Mouse (Mus musculus) cortical plate, adult 2 months (tissue): ENCODE measurements around the gene Lamb3. TPM values are rescaled to one million over a fixed set of nuclear protein-coding genes. Genes with fewer than 3 reads are reported as not detected.

Experiments
- H3K27ac ChIP-seq: fragments of 200-500 bp; 2 replicates; pipeline ENCODE4 v1.5.1; 2012; ENCODE audit warnings: low read length, control low read depth, inconsistent platforms; ENCODE audit not compliant: insufficient read depth
- H3K4me1 ChIP-seq: fragments of 200-500 bp; 2 replicates; pipeline ENCODE4 v1.6.1; 2011; ENCODE audit warnings: low read length; ENCODE audit not compliant: control insufficient read depth, insufficient read depth
- H3K4me3 ChIP-seq: fragments of 200-500 bp; 2 replicates; pipeline ENCODE4 v1.5.1; 2011; ENCODE audit warnings: mild to moderate bottlenecking, low read length, control low read depth; ENCODE audit not compliant: insufficient read depth
- CTCF ChIP-seq: fragments of 200-500 bp; IDR thresholded peaks from 2 replicates; pipeline ENCODE4 v1.5.1; 2011; ENCODE audit warnings: mild to moderate bottlenecking, control low read depth, low read length; ENCODE audit not compliant: insufficient read depth; ENCODE audit errors: extremely low read depth
- POLR2A ChIP-seq: fragments of 200-500 bp; IDR thresholded peaks from 2 replicates; pipeline ENCODE4 v1.6.1; 2011; ENCODE audit warnings: mild to moderate bottlenecking, low read length, control low read depth; ENCODE audit not compliant: insufficient read depth; ENCODE audit errors: extremely low read depth
- polyA plus RNA-seq: library from polyadenylated mRNA; depleted of rRNA; stranded (reverse); fragments of >200 nt; gene quantifications from 2 replicates; pipeline ENCODE4 v1.2.3, GENCODE M21; 2012

Gene Lamb3
- polyA plus RNA-seq, 1 experiment: 0.79 TPM

DNA sequence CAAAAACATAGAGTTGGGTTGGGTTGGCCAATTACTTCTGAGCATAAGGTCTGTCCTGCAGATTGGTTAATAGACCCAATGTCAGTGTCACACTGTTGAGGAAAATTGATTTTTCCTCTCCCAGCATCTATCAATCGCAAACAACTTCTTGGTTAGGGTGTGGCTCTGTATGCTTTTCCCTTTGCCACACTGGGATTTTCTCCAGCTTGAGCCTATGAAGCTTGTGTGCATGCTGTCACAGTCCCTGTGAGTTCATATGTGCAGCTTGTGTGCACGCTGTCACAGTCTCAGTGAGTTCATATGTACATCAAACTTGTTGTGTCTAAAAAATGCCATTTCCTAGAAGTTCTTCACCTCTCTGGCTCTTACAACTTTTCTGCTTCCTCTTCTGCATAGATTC is 99.3 kb downstream of the Lamb3 start:
- Histone ChIP-seq H3K27ac (no peak overlapping the region), H3K4me1 (no peaks in the 10 kb centered on the region; the same call in none of the 2 replicates), H3K4me3 (no peak overlapping the region)
- no peak for TF ChIP-seq POLR2A
- no peak for TF ChIP-seq CTCF

DNA sequence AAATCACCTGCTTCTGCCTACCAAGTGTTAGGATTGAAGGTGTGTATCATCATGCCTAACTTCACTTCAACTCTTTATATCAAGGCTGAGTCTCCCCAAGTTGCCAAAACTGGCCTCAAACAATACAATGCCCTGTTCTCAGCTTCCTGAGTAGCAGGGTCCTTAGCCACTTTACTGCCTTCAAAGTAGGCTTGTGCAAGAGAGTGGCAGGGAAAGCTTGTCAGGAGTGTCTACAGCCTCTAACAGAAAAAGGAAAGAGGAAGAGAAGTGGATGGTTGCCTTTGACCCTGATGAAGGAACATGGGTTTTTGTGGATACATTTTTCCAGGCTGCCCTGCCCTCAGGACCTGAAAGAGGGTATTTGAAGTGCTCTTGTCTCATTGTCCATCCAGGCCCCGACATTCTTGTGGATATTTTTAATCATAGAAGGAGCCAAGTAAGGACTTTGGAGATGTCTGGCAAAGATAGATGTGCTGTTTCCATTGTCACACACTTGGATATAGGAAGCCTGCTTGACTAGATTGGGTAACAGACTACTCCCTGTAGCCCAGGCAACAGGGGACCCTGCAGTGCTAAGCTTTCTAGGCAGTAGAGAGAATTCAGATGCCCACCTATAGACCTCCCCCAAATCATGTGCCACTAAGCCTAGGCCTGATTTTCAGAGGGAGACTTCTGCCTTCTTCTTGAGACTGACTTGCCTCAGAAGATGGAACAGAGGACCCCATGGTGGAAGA is 102.5 kb downstream of the Lamb3 start:
- Histone ChIP-seq H3K4me1 (no peaks in the 10 kb centered on the region; the same call in none of the 2 replicates), H3K27ac (no peak overlapping the region), H3K4me3 (no peak overlapping the region)
- TF ChIP-seq POLR2A (no peak), CTCF (no peak)

DNA sequence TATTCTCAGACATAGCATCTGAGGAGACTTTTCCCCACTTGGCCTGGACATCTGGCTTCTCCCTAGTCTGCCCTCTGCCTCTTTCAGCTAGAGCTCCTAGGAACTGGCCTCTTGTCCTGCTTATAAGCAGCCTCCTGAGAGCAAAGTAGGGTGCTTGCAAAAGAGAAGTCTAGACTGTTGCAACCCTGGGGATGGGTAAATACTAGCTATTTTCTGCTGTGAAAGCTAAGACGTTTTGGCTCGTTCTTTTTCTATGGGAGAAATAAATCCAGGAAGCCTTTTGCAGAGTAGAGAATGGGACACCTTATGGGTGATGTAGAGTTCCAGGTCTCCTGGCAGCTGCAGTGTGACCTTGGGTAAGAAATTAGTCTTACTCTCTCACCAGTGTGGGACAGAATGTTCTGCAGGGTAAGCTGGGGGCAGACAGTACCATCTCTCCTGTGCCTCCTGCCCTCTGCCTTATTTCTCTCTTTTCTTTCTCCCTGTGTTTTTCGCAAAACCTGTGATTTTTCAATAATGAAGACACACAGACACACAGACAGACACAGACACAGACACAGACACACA is 103.1 kb downstream of the Lamb3 start:
- Histone ChIP-seq H3K4me3 (no peak overlapping the region), H3K27ac (no peak overlapping the region), H3K4me1 (no peaks in the 10 kb centered on the region; the same call in 1 of the 2 replicates)
- TF ChIP-seq CTCF (no peak), POLR2A (no peak)

DNA sequence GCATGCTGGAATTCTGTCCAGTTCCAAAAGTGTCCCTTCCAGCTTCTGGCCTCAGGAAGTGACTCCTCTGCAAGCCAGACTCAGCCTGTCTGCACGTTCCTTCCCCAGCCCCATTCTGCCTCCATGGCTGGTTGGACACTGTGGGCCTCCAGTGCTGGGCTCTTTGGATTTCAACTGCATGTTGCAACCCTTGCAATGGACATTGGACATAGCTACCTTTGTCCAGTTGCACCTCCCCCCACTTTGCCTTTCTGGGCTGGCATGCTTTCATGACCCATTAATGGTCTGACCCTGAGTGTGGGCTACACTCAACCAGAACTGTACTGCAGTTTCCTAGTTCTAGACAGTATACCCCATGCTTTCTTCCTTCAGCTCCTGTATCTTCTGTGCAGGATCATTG is 104.1 kb downstream of the Lamb3 start:
- Histone ChIP-seq H3K4me1 (peaks cover 4% of the 10 kb centered on the region), H3K27ac (no peak overlapping the region), H3K4me3 (no peak overlapping the region)
- no peak for TF ChIP-seq POLR2A
- TF ChIP-seq CTCF: no peak

DNA sequence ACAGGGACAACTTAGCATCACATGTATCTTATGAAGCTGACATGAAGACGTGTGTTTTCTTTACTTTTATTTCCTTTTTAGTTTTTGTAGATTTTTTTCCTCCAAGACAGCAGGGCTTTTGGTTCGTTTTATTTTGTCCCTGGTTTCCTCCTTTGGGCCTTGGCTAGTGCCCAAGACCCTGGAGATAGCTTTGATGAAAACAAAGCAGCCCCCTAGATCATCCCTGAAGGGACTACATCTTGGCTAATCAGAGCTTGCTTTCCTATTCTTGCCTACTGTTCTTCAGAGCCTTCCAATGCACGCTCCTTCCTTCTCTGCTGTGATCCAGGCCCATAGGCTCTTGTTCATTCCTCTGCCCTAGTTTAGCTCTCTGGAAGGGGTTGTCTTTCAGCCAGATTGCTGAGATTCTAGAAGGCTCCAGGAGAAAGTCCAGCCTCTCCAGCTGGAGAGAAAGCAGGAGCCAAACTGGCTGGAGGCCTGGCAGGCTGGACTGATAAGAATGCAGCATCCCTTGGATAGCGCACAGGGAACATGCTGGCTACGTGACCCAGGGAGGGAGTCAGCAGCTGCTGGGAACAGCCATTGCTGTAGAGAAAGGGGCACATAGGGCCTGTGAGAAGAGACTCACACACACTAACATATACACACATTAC is 108.3 kb downstream of the Lamb3 start:
- H3K4me1 ChIP-seq: peaks cover 9% of the 10 kb centered on the region
- TF ChIP-seq CTCF: no peak
- TF ChIP-seq POLR2A: no peak
- peak overlapping the region; percentile 20; the same call in 1 of the 2 replicates for H3K27ac ChIP-seq
- H3K4me3 ChIP-seq: no peak overlapping the region

DNA sequence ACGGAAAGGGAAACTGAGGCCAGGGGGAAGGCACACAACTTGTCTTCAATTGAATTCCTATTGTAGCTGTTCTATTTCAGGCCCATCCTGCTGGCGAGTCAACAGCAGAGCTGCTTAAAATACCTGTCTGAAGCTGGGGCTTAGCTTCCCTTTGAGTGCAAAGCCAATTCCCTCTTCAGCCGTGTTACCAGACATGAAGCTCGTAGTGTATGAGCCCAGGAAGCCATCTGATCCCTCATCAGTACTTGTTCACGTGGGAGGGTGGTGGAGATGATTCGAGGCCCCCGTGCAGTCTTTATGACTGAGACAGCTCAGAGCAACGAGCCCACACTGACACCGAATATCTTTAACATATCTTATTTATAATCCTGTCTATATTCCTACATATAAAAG is 108.9 kb downstream of the Lamb3 start:
- peak overlapping the region; percentile 20; the same call in 1 of the 2 replicates for H3K27ac ChIP-seq
- TF ChIP-seq POLR2A (no peak), CTCF (no peak)
- H3K4me1 ChIP-seq: peaks cover 9% of the 10 kb centered on the region
- H3K4me3 ChIP-seq: no peak overlapping the region

DNA sequence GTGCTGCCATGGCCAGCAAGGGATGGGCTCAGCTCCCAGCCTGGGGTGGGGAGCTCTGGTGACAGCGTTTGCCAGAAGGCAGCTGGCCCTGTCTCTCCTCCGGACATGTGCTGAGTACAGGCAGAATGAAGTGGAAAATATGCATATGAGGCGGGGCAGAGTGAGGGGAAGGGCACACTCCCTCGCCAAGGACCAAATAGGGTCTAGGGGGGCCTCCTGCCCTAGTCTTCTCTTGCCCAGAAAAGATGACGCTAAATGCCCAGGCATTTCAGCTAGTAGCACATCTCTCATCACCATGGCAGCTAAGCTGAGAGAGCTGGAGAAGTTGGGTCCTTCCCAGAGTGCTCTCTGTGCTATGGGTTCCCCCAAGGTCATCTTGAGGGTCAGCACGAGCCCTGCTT is 109.7 kb downstream of the Lamb3 start:
- 0 out of 2 replicates have a peak overlapping the region, but pooled peaks have one; percentile 1 for H3K27ac ChIP-seq
- no peak overlapping the region for H3K4me3 ChIP-seq
- no peak for TF ChIP-seq CTCF
- TF ChIP-seq POLR2A: no peak
- peaks cover 9% of the 10 kb centered on the region for H3K4me1 ChIP-seq

DNA sequence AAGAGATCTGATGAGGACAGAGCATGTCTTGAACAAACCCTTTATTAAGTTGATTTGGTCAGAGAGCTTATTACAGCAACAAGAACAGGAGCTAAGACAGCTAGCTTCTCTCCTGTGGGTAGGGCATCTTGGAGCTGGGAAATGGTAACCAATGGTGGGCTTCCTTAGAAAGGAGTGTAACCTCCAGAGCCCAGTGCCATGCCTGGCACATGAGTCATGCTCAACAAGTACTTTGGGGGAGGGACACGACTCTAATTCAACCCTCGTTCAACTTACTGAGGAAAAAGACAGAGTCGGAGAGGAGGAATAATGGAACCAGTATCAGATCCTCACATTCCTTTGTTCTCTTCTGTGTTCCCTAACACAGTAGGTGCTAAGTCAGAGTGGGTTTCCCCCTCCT is 112.2 kb downstream of the Lamb3 start:
- TF ChIP-seq CTCF (no peak), POLR2A (no peak)
- H3K4me1 ChIP-seq: peaks cover 9% of the 10 kb centered on the region
- H3K27ac ChIP-seq: no peak overlapping the region
- no peak overlapping the region for H3K4me3 ChIP-seq

DNA sequence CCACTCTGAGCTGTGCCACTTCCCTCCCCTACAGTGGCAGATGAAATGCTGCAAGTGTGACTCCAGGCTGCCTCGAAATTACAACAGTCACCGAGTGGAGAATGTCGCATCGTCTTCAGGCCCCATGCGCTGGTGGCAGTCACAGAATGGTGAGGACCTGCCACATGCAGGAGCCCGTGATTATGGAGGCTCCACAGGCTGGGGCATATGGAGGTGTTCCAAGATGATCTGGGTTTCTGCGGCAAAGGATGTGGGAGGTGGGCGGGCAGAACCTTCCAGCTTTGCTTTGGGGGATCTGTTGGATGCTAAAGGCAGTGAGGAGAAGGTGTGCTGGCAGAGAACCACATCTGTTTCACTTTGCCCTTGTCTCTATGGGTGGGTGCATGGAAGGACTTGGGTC is 112.9 kb downstream of the Lamb3 start:
- Histone ChIP-seq H3K27ac (no peak overlapping the region), H3K4me1 (peaks cover 9% of the 10 kb centered on the region), H3K4me3 (no peak overlapping the region)
- TF ChIP-seq POLR2A (no peak), CTCF (no peak)

DNA sequence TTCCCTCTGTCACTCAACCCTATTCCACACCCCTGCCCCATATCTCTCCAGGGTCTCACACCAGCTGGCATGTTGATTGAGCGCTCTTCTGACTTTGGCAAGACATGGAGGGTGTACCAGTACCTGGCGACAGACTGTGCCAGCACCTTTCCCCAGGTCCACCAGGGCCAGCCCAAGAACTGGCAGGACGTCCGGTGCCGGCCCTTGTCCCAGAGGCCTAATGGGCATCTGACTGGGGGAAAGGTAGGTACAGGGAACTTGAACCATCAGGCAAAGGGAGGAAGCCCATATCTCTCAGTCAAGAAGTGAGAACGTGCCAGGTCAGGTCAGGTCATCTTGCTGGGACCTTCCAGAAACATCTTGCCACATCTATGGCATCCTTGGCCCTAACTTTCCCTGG is 116.2 kb downstream of the Lamb3 start:
- H3K4me1 ChIP-seq: peaks cover 1% of the 10 kb centered on the region; the same call in 1 of the 2 replicates
- no peak overlapping the region for H3K27ac ChIP-seq
- TF ChIP-seq POLR2A (no peak), CTCF (no peak)
- H3K4me3 ChIP-seq: no peak overlapping the region

DNA sequence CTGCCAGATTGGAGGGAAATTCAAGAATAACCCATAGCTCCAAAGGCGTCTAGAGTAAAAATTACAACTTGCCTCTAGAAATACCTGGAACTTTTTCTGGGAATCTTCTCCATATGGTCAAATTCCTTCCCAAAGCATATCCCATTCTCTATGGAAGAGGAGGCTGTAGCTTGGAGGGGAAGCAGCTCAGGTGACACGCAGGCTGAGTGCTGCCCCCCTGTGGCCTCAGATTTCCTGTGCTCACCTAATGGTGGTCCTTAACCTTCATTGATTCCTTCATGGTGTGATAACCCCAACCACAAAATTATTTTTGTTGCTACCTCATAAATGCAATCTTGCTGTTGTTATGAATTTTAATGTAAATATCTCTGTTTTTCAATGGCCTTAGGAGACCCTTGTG is 116.7 kb downstream of the Lamb3 start:
- Histone ChIP-seq H3K27ac (no peak overlapping the region), H3K4me1 (peaks cover 1% of the 10 kb centered on the region; the same call in 1 of the 2 replicates), H3K4me3 (no peak overlapping the region)
- TF ChIP-seq POLR2A: no peak
- TF ChIP-seq CTCF: peak; percentile 68
